Mouse (Mus musculus) layer of hippocampus, postnatal 36 days (tissue): ENCODE data around the gene Ndufc1. TPM values are rescaled to one million over a fixed set of nuclear protein-coding genes. Genes with fewer than 3 reads are reported as not detected.
A peak's percentile ranks its signal among the peaks of the same experiment; 100 is the strongest.
"Not testable (repeated sequence)": the region's sequence is repeated elsewhere in the genome, so short reads cannot be mapped to it uniquely, and the experiment has no call there.

Source experiments
- DNase-seq, 2 experiments: peaks; one replicate each; pipeline ENCODE4 v3.0.0; 2022
- total RNA-seq, 2 experiments: library from RNA; stranded (reverse); gene quantifications; 2 replicates each; pipeline ENCODE4 v1.2.3; 2021

Gene Ndufc1
- total RNA-seq, 2 experiments from 2014 or later, result 323 to 359 TPM

GRCm38 (mm10) chr3:51368011-51368410, 40.8 kb downstream of the Ndufc1 start:
- DNase-seq, result no peak

- no peak for DNase-seq
These were observed 41.9 kb downstream of the Ndufc1 start for GRCm38 (mm10) chr3:51366926-51367325.

- DNase-seq, result no peak
These were observed 43.3 kb downstream of the Ndufc1 start for GRCm38 (mm10) chr3:51365517-51365882.

GRCm38 (mm10) chr3:51364703-51365516, 43.9 kb downstream of the Ndufc1 start:
- DNase-seq, result peak; percentile 79 to 82

GRCm38 (mm10) chr3:51361066-51361465, 47.7 kb downstream of the Ndufc1 start:
- DNase-seq, result no peak

- no peak for DNase-seq
These were observed 49.1 kb downstream of the Ndufc1 start for GRCm38 (mm10) chr3:51359558-51360307.

- DNase-seq, result peak; percentile 69 to 71
These were observed 49.9 kb downstream of the Ndufc1 start for GRCm38 (mm10) chr3:51358660-51359557.

GRCm38 (mm10) chr3:51358181-51358580, 50.6 kb downstream of the Ndufc1 start:
- peak; percentile 56 to 69 for DNase-seq

- no peak for DNase-seq
These were observed 51.2 kb downstream of the Ndufc1 start for GRCm38 (mm10) chr3:51357624-51358023.

- no peak for DNase-seq
These were observed 51.7 kb downstream of the Ndufc1 start for GRCm38 (mm10) chr3:51357078-51357477.

GRCm38 (mm10) chr3:51354956-51355355, 53.8 kb downstream of the Ndufc1 start:
- not testable (repeated sequence) for DNase-seq

Other genes with a start within 250 kb of the Ndufc1 start
- gene Noct, start 184.5 kb downstream of the Ndufc1 start, total RNA-seq, result 10 to 100 TPM; 57.7 to 62.8 TPM
- 10 to 100 TPM; 50.2 to 52.0 TPM for gene Elf2, start 68.3 kb downstream of the Ndufc1 start, total RNA-seq
- not detected for gene Mgarp, start 12.2 kb downstream of the Ndufc1 start, total RNA-seq
- gene Naa15, start 6.2 kb upstream of the Ndufc1 start, total RNA-seq, result 10 to 100 TPM; 49.3 to 56.6 TPM
- gene Rab33b, start 74.9 kb upstream of the Ndufc1 start, total RNA-seq, result 10 to 100 TPM; 23.0 to 25.0 TPM
- 100 to 1,000 TPM; 159 to 165 TPM for gene Setd7, start 151.9 kb upstream of the Ndufc1 start, total RNA-seq